Mouse (Mus musculus) retina, postnatal 1 day (tissue): ENCODE data around the gene Nol6.

Source experiments
- DNase-seq: peaks from one replicate; pipeline ENCODE4 v3.0.0-alpha.2; 2012

The Nol6 gene

GRCm38 (mm10) chr4:41078726-41079125, 45.5 kb downstream of the Nol6 start:
- DNase-seq = no peak

- DNase-seq = no peak
Observed at GRCm38 (mm10) chr4:41074461-41074860, 49.8 kb downstream of the Nol6 start.

GRCm38 (mm10) chr4:41073008-41073817, 51.0 kb downstream of the Nol6 start:
- DNase-seq = no peak

DNA sequence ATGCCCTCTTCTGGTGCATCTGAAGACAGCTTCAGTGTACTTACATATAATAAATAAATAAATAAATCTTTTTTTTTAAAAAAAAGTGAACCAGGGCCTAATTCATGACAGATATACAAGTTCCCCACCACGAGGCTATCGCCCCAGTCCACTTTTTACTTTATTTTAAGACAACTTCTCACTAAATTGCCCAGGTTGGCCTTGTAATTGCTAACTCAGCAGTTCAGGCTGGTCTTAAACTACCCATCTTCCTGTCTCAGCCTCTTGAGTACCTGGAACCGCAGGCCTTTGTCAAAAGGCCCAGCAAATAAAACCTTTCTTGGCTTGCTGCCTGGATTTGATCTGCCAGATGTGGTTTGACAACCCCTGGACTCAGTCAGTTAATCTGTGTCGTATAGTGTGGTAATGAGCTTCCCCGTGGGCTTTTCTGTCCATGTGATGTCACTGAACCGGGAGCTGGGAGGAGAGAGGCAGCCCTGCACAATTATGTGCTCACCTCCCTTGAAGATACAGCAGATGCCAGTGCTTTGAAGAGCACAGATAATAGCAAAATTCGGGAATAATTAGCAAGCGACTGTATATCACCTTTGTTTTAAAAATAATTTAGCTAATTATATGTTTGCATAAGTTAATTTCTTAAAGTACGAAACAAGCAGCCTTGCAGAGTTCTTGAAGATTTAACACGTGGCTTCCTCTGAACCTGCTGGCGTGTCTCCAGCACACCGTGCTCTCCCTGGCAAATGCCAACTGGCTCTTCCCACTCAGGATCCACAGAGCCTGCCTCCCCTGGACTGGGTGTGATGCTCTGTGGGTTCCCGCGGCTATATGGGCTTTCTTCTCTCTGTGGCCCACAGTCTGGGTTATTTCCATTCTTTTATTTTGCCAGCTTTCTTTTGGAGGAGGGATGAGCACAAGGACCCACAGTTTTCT, 52.5 kb downstream of the Nol6 start:
- DNase-seq = no peak

DNA sequence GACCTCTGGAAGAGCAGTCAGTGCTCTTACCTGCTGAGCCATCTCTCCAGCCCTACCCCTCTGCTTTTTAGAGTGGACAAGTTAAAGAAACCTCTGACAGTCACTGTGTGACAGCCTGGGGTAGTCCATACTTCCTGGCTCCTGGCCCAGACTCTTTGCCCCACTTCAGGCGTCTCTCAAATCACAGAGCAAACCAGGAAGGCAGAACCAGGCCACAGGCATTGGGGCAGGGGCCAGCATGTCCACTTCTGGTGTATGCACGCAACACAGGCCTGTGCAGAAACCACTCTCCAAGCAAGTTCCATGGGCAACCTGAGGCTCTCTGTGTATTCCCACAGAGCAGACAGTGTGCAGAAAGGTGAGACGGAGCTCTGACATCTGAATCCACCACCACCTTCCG, 59.1 kb downstream of the Nol6 start:
- no peak for DNase-seq
